Mouse (Mus musculus): ENCODE measurements around the gene Sla2.

DNA sequence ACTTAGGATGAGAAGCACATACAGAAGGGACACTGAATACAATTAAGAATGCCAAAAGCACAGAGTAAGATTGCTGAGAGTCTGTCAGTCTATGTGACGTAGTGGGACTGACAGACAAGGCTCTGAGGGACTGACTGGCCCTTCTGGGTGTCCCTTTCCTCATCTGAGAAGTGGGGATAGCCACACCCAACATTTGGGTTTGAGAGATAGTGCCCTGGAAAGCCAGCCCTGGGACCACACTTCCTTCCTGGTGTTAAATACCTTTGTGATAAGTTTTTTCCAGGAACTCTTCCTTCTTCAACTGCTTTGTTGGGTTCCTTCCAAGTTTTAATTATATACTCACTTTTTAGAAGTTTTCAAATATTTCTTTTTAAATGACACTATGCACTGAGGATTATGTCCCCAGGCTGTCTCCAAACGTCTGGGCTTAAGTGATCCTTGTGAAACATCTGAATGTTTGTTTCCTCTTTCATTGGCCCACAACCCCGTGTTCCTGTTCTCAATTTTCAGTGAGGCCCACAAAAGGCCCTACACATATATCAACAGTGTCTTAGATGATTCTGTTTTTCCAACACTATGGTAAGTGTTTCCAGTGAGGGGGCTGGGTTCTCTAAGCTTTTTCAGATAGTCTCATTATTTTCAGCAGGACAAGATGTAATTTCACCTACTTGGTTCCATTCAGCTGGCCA is 37.4 kb upstream of the Sla2 start:
- TF ChIP-seq POLR2A (IDR thresholded peaks at IDR 0.05; ENCODE audit: extremely low read depth, insufficient read depth, low read length) (no peak), CTCF (IDR thresholded peaks at IDR 0.05; ENCODE audit: extremely low read depth, insufficient read depth, low read length) (no peak)

All from cortical plate, adult 2 months (tissue).